Mouse (Mus musculus): ENCODE measurements at regions not wholly inside any gene's neighbourhood (a gene's known extent, or its start where the extent isn't known, plus 50 kb on each side); places are given as distances from the start of the nearest gene placed in this dataset.
A peak's percentile ranks its signal among the peaks of the same experiment; 100 is the strongest.

DNA sequence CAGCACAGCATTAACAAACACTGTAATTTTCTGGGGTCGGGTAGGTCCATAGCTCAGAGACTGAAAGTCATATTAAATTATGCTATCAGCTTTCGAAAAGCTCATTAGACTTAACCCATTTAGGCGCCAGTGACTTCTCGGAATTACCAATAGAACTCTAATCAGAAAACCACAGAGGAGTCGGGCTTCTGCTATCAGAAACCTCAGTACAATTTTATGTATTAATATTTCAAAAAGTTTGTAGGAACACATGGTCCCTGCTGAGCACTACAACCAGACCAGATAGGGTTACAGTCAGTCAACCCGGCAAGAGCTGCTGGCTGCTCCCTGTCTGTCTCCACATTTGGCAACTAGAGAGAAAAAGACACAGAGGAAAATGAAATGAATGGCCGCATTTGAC lies 647.3 kb upstream of the Pabpc4l start:
- Histone ChIP-seq H3K27ac (no peak overlapping the region), H3K4me3 (no peak overlapping the region)
- no peak for DNase-seq (ENCODE audit: low spot score in 2 of 2)
- no peak for TF ChIP-seq CTCF (conservative IDR thresholded peaks at IDR 0.05)

GRCm38 (mm10) chr3:47051563-47051962 lies 603.5 kb upstream of the Pabpc4l start:
- no peak for TF ChIP-seq CTCF (conservative IDR thresholded peaks at IDR 0.05)
- Histone ChIP-seq H3K4me3 (no peak overlapping the region), H3K27ac (no peak overlapping the region)
- DNase-seq (ENCODE audit: low spot score in 2 of 2) = no peak

- Histone ChIP-seq H3K27ac (no peak overlapping the region), H3K4me3 (no peak overlapping the region)
- no peak for TF ChIP-seq CTCF (conservative IDR thresholded peaks at IDR 0.05)
- DNase-seq (ENCODE audit: low spot score in 2 of 2) = no peak
Measured at GRCm38 (mm10) chr3:47025738-47026137, 577.7 kb upstream of the Pabpc4l start.

DNA sequence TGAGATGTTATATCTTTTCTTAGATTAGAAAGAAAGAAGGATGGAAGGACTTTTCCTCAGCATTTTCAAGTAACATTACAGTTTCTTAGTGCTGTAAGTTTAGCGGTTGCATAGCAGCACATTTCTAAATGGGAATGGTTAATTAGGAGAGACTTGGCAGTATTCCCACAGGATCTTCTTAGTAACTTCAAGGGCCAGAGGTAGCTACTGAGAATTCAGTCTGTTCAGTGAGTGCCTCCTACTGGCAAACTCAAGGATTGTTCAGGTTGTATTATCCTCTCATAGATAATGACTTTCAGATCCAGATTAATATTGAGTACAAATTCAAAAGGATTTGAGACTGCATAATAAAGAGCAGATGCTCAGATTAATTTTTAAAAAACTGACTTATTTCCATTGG lies 571.3 kb upstream of the Pabpc4l start:
- no peak for DNase-seq (ENCODE audit: low spot score in 2 of 2)
- Histone ChIP-seq H3K4me3 (no peak overlapping the region), H3K27ac (no peak overlapping the region)
- TF ChIP-seq CTCF (conservative IDR thresholded peaks at IDR 0.05) = peak; percentile 59

DNA sequence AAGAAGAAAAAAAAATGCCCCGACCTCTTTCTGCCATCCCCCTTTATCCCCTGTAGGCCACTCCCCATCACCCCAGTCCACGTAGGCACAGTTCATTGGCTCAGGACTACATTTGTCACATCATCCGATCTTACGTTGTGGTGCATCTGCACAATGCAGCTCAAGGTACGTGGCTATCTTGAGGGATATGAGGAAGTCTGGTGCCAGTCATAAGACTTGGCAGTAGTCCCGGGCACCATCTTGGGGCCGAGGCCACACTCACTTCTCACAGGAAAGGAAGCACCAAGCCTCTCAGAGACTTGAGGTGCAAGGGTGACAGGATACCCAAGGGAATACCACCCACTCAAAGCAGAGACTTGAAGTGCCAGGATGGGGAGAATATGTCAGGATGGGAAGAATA lies 570.5 kb upstream of the Pabpc4l start:
- no peak for DNase-seq (ENCODE audit: low spot score in 2 of 2)
- Histone ChIP-seq H3K27ac (no peak overlapping the region), H3K4me3 (no peak overlapping the region)
- TF ChIP-seq CTCF (conservative IDR thresholded peaks at IDR 0.05) = no peak

- Histone ChIP-seq H3K4me3 (no peak overlapping the region), H3K27ac (no peak overlapping the region)
- TF ChIP-seq CTCF (conservative IDR thresholded peaks at IDR 0.05) = no peak
- DNase-seq (ENCODE audit: low spot score in 2 of 2) = no peak
Measured at GRCm38 (mm10) chr3:47010459-47010858, 562.4 kb upstream of the Pabpc4l start.

- Histone ChIP-seq H3K4me3 (no peak overlapping the region), H3K27ac (no peak overlapping the region)
- TF ChIP-seq CTCF (conservative IDR thresholded peaks at IDR 0.05) = peak; percentile 52
- no peak for DNase-seq (ENCODE audit: low spot score in 2 of 2)
Measured at GRCm38 (mm10) chr3:46998916-46999315, 550.9 kb upstream of the Pabpc4l start.

- H3K27ac ChIP-seq = no peak overlapping the region
- no peak overlapping the region for H3K4me3 ChIP-seq
- no peak for TF ChIP-seq CTCF (conservative IDR thresholded peaks at IDR 0.05)
- DNase-seq (ENCODE audit: low spot score in 2 of 2) = no peak
Measured at GRCm38 (mm10) chr3:46970744-46971143, 522.7 kb upstream of the Pabpc4l start.

- no peak overlapping the region for H3K4me3 ChIP-seq
- H3K27ac ChIP-seq = no peak overlapping the region
- DNase-seq (ENCODE audit: low spot score in 2 of 2) = no peak
- no peak for TF ChIP-seq CTCF (conservative IDR thresholded peaks at IDR 0.05)
Measured at GRCm38 (mm10) chr3:46970000-46970399, 522.0 kb upstream of the Pabpc4l start.

- Histone ChIP-seq H3K4me3 (no peak overlapping the region), H3K27ac (no peak overlapping the region)
- no peak for TF ChIP-seq CTCF (conservative IDR thresholded peaks at IDR 0.05)
- no peak for DNase-seq (ENCODE audit: low spot score in 2 of 2)
Measured at GRCm38 (mm10) chr3:46951391-46951790, 503.4 kb upstream of the Pabpc4l start.

DNA sequence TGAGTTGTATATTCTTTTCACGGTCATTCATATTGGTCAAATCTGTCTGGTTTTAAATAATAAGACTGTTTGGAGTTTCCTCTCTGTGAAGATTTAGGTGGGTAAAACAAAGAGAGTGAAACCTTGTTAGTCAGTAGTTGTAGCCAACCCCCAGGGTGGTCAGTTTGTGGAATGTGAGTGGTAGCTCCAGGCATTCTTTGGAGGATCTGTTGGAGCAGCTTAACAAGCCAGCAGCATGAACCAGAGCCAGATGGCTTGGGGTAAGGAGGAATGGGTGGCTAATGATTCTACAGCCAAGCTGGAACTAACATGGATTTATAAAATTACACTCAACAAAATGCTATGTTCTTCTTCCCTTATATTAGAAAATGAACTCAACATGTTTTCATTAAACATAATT lies 489.7 kb upstream of the Pabpc4l start:
- Histone ChIP-seq H3K27ac (no peak overlapping the region), H3K4me3 (no peak overlapping the region)
- no peak for DNase-seq (ENCODE audit: low spot score in 2 of 2)
- no peak for TF ChIP-seq CTCF (conservative IDR thresholded peaks at IDR 0.05)

- DNase-seq (ENCODE audit: low spot score in 2 of 2) = no peak
- no peak for TF ChIP-seq CTCF (conservative IDR thresholded peaks at IDR 0.05)
- no peak overlapping the region for H3K27ac ChIP-seq
- no peak overlapping the region for H3K4me3 ChIP-seq
Measured at GRCm38 (mm10) chr3:46891057-46891736, 443.2 kb upstream of the Pabpc4l start.

DNA sequence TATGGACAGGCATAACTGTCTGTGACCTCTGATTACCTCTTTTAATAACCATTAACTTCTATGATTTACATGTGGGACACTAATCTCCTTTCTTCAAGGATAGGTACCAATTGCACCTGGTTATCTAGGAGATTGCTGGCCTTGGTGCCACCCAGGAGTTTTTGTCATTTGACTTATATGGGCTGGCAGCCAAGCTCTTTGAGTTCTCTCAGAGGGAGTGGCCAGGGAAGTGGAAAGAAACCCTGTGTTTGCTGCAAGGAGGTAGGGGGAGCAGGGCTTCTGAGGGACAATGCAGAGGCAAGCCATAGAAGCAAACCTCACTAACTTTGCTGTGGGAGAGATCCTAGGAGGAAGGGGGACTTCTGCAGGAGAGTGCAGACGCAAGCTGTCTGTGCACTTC lies 427.8 kb upstream of the Pabpc4l start:
- no peak for TF ChIP-seq CTCF (conservative IDR thresholded peaks at IDR 0.05)
- Histone ChIP-seq H3K4me3 (no peak overlapping the region), H3K27ac (no peak overlapping the region)
- DNase-seq (ENCODE audit: low spot score in 2 of 2) = no peak

DNA sequence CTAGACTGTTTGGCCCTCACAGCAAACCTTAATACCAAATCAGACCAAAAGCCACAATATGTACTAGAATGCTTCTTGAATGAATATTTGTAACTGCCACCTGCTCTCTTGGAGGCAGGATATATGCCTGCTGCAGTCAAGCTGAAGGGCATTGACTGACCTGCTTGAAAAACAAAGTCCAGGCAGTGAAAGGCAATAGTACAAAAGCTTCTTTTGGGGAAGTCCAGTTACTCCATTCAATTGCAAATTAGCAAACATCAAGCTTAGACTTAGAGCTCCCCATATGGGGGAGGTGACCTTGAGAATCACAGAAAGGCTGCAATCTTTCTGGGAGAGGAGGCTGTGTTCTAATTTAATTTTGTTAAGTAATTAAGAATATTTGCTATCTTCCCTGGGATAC lies 422.9 kb upstream of the Pabpc4l start:
- no peak for DNase-seq (ENCODE audit: low spot score in 2 of 2)
- Histone ChIP-seq H3K4me3 (no peak overlapping the region), H3K27ac (no peak overlapping the region)
- no peak for TF ChIP-seq CTCF (conservative IDR thresholded peaks at IDR 0.05)
